Mouse (Mus musculus): ENCODE data around the gene Spata13.

DNA sequence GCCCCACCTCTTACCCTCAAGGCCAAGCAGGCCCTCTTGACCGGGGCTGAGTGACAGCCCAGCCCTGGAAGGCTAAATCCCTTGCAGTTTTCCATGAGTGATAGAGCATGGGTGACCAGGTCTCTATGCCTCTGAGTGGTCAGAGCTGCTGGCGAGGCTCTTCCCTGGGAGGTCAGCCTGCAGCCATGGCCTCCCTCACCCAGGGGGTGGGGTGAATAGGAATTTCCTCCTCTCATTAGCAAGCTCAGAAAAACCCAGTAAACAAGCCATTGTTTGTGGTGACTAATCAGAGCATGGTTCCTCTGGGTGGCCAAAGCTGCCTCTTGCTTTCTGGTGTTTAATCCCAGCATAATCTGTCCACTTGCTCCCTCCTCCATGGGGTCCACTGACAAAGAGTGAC lies 131.2 kb downstream of the Spata13 start:
- TF ChIP-seq GATA1 (IDR thresholded peaks at IDR 0.05; ENCODE audit: borderline replicate concordance, low read length) (no peak), CTCF (IDR thresholded peaks at IDR 0.05; ENCODE audit: low read depth, low read length) (no peak), POLR2AphosphoS5 (IDR thresholded peaks at IDR 0.05; ENCODE audit: insufficient replicate concordance, low read depth, low read length) (no peak), TAL1 (conservative IDR thresholded peaks at IDR 0.05; ENCODE audit: low read depth, low read length) (no peak), GATA2 (IDR thresholded peaks at IDR 0.05; ENCODE audit: borderline replicate concordance, low read depth, low read length) (no peak)
